Mouse (Mus musculus) intestine, embryonic 14.5 days (tissue): ENCODE data around the gene D130052B06Rik. TPM values are rescaled to one million over a fixed set of nuclear protein-coding genes. Genes with fewer than 3 reads are reported as not detected.

Source experiments
- polyA plus RNA-seq: library from polyadenylated mRNA; unstranded; fragments of >200 nt; fragmentation: Nextera tagmentation; extraction: Ambion mirVana; gene quantifications from 2 replicates; pipeline ENCODE4 v1.2.1, GENCODE M21; 2014

The D130052B06Rik gene
- polyA plus RNA-seq, 1 experiment from 2014 or later = not detected

Other genes with a start within 250 kb of the D130052B06Rik start
- gene Ranbp17, start 85.6 kb upstream of the D130052B06Rik start, polyA plus RNA-seq = 6.8 and 7.6 TPM in 2 replicates
- 0.62 TPM in 1 of 2 replicates, not detected in the other for gene Gabrp, start 20.3 kb upstream of the D130052B06Rik start, polyA plus RNA-seq